Comparison of ENCODE assay signal across 9 mouse cellular contexts in the genomic region with DNA sequence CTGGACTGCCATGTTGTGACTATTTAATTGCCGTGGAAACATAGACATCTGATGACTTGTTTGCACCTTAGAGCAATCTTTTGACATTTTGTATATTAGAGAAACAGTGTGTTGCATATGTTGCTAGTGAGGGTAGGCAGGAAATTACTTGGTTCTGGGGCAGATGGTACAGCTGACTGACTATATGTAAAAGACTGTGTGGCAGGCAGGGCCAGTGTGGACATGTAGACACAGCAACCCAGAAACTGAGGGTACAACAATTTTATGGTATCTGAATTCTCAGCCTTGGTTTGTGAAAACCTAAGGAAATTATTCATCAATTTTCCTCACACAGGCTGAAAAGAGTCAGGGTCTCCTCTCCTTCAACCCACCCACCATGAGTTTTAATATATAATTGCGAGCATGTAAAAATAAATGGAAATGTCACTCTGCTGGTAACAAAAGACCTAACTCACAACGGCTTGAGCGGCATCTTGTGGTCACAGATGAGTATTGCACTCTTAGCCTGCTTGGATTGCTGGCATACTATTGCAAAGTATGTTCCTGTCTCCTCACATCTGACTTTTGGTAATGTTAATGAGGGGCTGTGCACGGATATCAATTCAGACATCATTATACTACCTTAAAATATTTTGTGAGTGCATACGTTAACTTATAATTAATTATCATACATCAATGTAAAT.
A peak's percentile ranks its signal among the peaks of the same experiment; 100 is the strongest.
DNase-seq lines count a peak whose midpoint lies in the region; ATAC-seq and TF ChIP-seq lines count a peak whose summit lies in the region.
"Had no signal": no experiment of that assay in that cellular context is flagged by ENCODE, and none has a peak within 500 bp of the region (broad histone marks: within the 10 kb centered on the region; RNA-seq: fewer than 3 reads in every experiment).

No protein-coding gene starts in this region.

- H3K79me2 ChIP-seq in liver, adult 2 months (ENCODE audit: control insufficient read depth, insufficient read depth, low read length): no peaks in the 10 kb centered on the region

- no peak overlapping the region for H3K27ac ChIP-seq in liver, adult 2 months (replicated peaks; ENCODE audit: insufficient read depth, low read depth, low read length)
- no peak overlapping the region for H3K27ac ChIP-seq in liver, embryonic 11.5 days (ENCODE audit: low read depth, low read length)
- no peak overlapping the region for H3K27ac ChIP-seq in forebrain, embryonic 13.5 days
- no peak overlapping the region for H3K27ac ChIP-seq in intestine, postnatal 0 days (ENCODE audit: low read depth, low read length)
- H3K27ac ChIP-seq in neural tube, embryonic 13.5 days (replicated peaks): no peak overlapping the region

- no peaks in the 10 kb centered on the region for H3K9me3 ChIP-seq in liver, embryonic 11.5 days (ENCODE audit: control insufficient read depth, low read length)
- H3K9me3 ChIP-seq in forebrain, embryonic 13.5 days (replicated peaks): no peaks in the 10 kb centered on the region
- H3K9me3 ChIP-seq in intestine, postnatal 0 days (ENCODE audit: control insufficient read depth): no peaks in the 10 kb centered on the region
- no peaks in the 10 kb centered on the region for H3K9me3 ChIP-seq in neural tube, embryonic 13.5 days

- no peak overlapping the region for H3K9ac ChIP-seq in liver, adult 2 months (ENCODE audit: low read depth, low read length)
- H3K9ac ChIP-seq in liver, embryonic 11.5 days (ENCODE audit: low read depth, low read length): no peak overlapping the region
- H3K9ac ChIP-seq in forebrain, embryonic 13.5 days: no peak overlapping the region
- H3K9ac ChIP-seq in intestine, postnatal 0 days (ENCODE audit: low read depth, low read length): no peak overlapping the region
- H3K9ac ChIP-seq in neural tube, embryonic 13.5 days: no peak overlapping the region

- no peaks in the 10 kb centered on the region for H3K27me3 ChIP-seq in liver, adult 2 months (ENCODE audit: control insufficient read depth, insufficient read depth, low read length)
- H3K27me3 ChIP-seq in liver, embryonic 11.5 days (replicated peaks; ENCODE audit: control insufficient read depth, insufficient read depth, low read length): no peaks in the 10 kb centered on the region
- peaks cover 4% of the 10 kb centered on the region; the same call in 1 of the 2 replicates for H3K27me3 ChIP-seq in forebrain, embryonic 13.5 days
- H3K27me3 ChIP-seq in intestine, postnatal 0 days (replicated peaks; ENCODE audit: control insufficient read depth, insufficient read depth, low read length): no peaks in the 10 kb centered on the region
- peaks cover 5% of the 10 kb centered on the region; the same call in 1 of the 2 replicates for H3K27me3 ChIP-seq in neural tube, embryonic 13.5 days

- no peak for ATAC-seq in liver, embryonic 11.5 days (replicated peaks; ENCODE audit: low FRiP score)
- ATAC-seq in forebrain, embryonic 13.5 days: peak; percentile 55
- ATAC-seq in intestine, postnatal 0 days: no peak
- peak; percentile 37; the same call in 1 of the 2 replicates for ATAC-seq in neural tube, embryonic 13.5 days (ENCODE audit: low read depth)

- peak; percentile 31 for DNase-seq in liver, adult 2 months (ENCODE audit: extremely low read depth, low read depth, low spot score)
- DNase-seq in liver, embryonic 11.5 days (ENCODE audit: low spot score): no peak
- peak; percentile 30 for DNase-seq in c-Kit-positive CD71-negative TER-119-negative erythroid progenitor cells, embryonic 14.5 days (ENCODE audit: low read depth)
- DNase-seq in left cerebral cortex, postnatal 4 days: peak; percentile 62
- DNase-seq in urinary bladder, postnatal 36 days (ENCODE audit: low spot score in 2 of 2): peak; percentile 10 to 22

- H3K4me1 ChIP-seq in liver, adult 2 months (ENCODE audit: control insufficient read depth, insufficient read depth, low read length): no peaks in the 10 kb centered on the region
- H3K4me1 ChIP-seq in liver, embryonic 11.5 days (replicated peaks; ENCODE audit: control insufficient read depth, insufficient read depth, low read length): no peaks in the 10 kb centered on the region
- peaks cover 22% of the 10 kb centered on the region for H3K4me1 ChIP-seq in forebrain, embryonic 13.5 days
- no peaks in the 10 kb centered on the region for H3K4me1 ChIP-seq in intestine, postnatal 0 days (replicated peaks; ENCODE audit: control insufficient read depth, insufficient read depth, low read length)
- peaks cover 22% of the 10 kb centered on the region for H3K4me1 ChIP-seq in neural tube, embryonic 13.5 days (replicated peaks)

- H3K4me2 ChIP-seq in liver, embryonic 11.5 days: no peak overlapping the region
- no peak overlapping the region for H3K4me2 ChIP-seq in forebrain, embryonic 13.5 days
- no peak overlapping the region for H3K4me2 ChIP-seq in intestine, postnatal 0 days (replicated peaks; ENCODE audit: low read depth)
- H3K4me2 ChIP-seq in neural tube, embryonic 13.5 days: no peak overlapping the region

- peak; percentile 60 for TF ChIP-seq CTCF in liver, adult 2 months (IDR thresholded peaks at IDR 0.05; ENCODE audit: low read depth, low read length)
- TF ChIP-seq CTCF in intestine, postnatal 0 days (IDR thresholded peaks at IDR 0.05; ENCODE audit: low read depth): peak; percentile 92

- intact Hi-C loops in left cerebral cortex, postnatal 4 days (cut with DNase I): loop anchor here (5.0 to 10.0 kb wide), 4 partner anchors 185 to 1635 kb away; a partner anchor contains a TSS

- H3K4me3 ChIP-seq in liver, adult 2 months (ENCODE audit: insufficient read depth, low read depth, low read length): no peak overlapping the region
- no peak overlapping the region for H3K4me3 ChIP-seq in liver, embryonic 11.5 days (ENCODE audit: low read depth, low read length)
- no peak overlapping the region for H3K4me3 ChIP-seq in forebrain, embryonic 13.5 days
- H3K4me3 ChIP-seq in intestine, postnatal 0 days (ENCODE audit: low read depth, low read length): no peak overlapping the region
- no peak overlapping the region for H3K4me3 ChIP-seq in neural tube, embryonic 13.5 days
- H3K4me3 ChIP-seq: myocyte had no signal

- WGBS in liver, adult 2 months: 16% methylated on average over 6 of the region's 6 CpGs
- WGBS in liver, embryonic 11.5 days: 19% methylated on average over 6 of the region's 6 CpGs
- WGBS in forebrain, embryonic 13.5 days: 16% methylated on average over 6 of the region's 6 CpGs
- WGBS in intestine, postnatal 0 days: 16% methylated on average over 6 of the region's 6 CpGs
- 17% methylated on average over 6 of the region's 6 CpGs for WGBS in neural tube, embryonic 13.5 days

- no peaks in the 10 kb centered on the region for H3K36me3 ChIP-seq in liver, adult 2 months (ENCODE audit: control insufficient read depth, insufficient read depth, low read length)
- H3K36me3 ChIP-seq in liver, embryonic 11.5 days (ENCODE audit: control insufficient read depth, insufficient read depth, low read length): no peaks in the 10 kb centered on the region
- no peaks in the 10 kb centered on the region for H3K36me3 ChIP-seq in forebrain, embryonic 13.5 days (ENCODE audit: poor library complexity, severe bottlenecking)
- H3K36me3 ChIP-seq in intestine, postnatal 0 days (ENCODE audit: control insufficient read depth, insufficient read depth): no peaks in the 10 kb centered on the region
- H3K36me3 ChIP-seq in neural tube, embryonic 13.5 days: no peaks in the 10 kb centered on the region

- TF ChIP-seq POLR2A in liver, adult 2 months (IDR thresholded peaks at IDR 0.05; ENCODE audit: extremely low read depth, insufficient read depth, low read length): no peak

Comparison
In these comparisons a context has a peak if more than half of its experiments do, and no peak if none do; other contexts are left out.
1. ATAC-seq: peak in forebrain, embryonic 13.5 days (single experiment) and neural tube, embryonic 13.5 days (single experiment); none in liver, embryonic 11.5 days (single experiment) and intestine, postnatal 0 days (single experiment).